Mouse (Mus musculus) embryonic stem cell, embryonic (primary cell): Measurements from ENCODE around the gene Nfia.

ENCODE experiments used
- CTCF ChIA-PET, 4 experiments: fragments of 300-600 bp in 2 of 4; fragments of 350-600 bp in 2 of 4; sonication (Branson Sonifier 250); formaldehyde crosslinking; loops; one replicate each; lab custom pipeline; 2022; ENCODE audit warnings: inconsistent platforms in 2 of 4; lab: Charles Lee
- POLR2A ChIA-PET, 4 experiments: fragments of 300-600 bp in 2 of 4; fragments of 350-600 bp in 2 of 4; sonication (Branson Sonifier 250); formaldehyde crosslinking; loops; one replicate each; lab custom pipeline; 2022; ENCODE audit warnings: antibody characterized with exemption in 4 of 4, inconsistent platforms in 1 of 4; lab: Charles Lee

Gene Nfia

DNA sequence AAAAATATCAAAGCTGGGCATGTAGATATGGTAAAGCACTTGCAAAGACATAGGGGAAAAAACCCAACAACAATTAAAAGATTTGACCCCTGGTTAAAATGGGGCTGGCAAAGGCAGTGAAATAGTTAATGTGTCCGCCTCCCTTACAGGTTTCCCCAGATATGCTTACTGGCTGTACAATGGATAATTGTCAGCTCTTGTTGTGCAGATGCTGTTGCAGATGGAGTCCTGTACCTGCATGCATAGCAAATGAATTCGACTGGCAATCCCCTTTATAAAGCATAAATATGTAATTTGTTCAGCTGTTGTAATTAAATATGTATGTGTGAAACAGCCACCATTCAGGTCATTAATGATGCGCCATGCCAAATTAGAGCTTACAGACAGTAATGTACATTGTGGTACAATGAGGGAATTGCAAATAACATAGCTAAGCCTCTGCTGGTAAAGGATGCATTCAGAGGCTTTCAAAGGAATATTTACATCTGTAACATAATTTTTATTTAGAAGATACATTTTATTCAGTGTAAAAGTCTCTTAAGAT lies 92.9 kb downstream of the Nfia start:
- POLR2A ChIA-PET = no interaction called here
- CTCF ChIA-PET = interaction anchor here in 1 of 4 experiments (0.5 kb wide), 1 partner anchor 749 kb away, joined by 3 read pairs; no protein-coding TSS in a partner anchor

DNA sequence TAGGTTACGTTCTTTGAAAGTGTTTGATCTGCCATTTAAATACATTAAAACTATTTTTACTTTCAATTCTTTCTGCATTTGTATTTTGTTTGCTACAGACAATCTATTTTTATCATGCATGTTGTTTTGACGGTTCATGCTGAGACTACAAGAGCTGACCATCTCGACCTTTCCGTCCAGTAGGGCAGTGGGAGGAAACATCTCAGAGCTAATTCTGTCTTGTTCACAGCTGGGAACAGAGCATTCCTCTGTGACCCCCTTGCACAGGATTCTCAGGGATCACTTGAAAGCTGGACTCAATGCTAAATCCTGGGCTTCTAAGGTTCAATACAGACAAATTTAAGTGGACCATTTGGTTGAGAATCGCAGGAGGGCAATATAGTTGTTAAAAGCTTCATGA lies 93.9 kb downstream of the Nfia start:
- POLR2A ChIA-PET = no interaction called here

DNA sequence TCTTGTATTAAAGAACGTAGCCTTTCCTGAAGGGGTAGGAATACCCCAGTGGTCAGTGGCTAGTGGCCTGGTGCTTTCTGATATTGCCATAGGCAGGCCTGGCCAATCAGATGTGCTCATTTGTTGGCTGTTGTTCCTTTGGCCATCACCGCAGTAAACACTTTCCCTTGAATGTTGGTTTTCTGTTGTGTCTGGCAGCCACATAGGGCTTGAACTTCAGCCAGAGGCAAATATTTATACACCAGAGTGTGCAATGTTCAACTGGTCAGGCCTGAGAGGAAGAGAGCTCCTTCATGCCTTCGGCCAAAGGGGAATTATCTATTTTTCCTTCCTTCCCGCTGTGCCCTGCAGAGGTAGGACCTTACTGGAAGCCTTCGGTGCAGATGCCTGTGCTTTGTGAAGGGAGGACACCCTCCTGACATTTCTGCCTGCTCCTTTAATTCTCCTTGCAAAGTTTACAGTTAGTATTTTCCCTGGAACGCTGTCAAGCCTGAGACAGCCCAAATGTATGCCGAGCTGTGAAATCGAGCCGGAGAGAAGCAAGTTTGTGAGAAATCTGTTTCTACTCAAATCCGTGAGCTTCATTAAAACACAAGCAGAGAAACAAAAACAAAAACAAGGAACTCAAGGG lies 95.9 kb downstream of the Nfia start:
- POLR2A ChIA-PET = interaction anchor here in 1 of 4 experiments (1.9 kb wide), 1 partner anchor 9 kb away, joined by 4 read pairs; no protein-coding TSS in a partner anchor
- CTCF ChIA-PET = no interaction called here

More for the DNA sequence above, 93.9 kb downstream of the Nfia start:
- CTCF ChIA-PET = no interaction called here

DNA sequence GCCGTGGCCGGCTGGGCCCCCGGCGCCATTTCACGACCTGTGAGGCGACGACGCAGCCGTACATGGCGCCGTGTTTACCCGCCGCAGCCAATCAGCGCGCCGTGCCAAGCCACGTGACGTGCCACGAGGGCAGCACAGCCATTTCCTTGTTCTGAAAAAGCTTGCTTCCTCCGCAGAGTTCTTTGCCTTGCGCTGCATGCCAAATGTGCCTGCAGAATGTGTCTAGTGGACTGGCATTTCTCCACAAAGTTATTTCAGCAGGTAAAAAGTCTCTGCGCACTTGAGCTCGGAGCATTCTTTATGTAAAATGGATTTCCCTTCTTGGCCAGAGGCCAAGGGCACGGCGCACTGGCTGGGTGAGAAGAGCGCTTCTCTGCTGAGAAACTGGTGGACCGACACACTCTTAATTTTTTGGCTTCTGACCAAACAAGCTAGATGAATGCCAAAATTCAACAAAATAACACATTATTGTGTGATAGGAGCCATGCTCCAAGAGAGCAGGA lies 96.5 kb downstream of the Nfia start:
- ChIA-PET CTCF (no interaction called here), POLR2A (interaction anchor here in 1 of 4 experiments (0.6 to 1.9 kb wide), 3 partner anchors 8 to 97 kb away, joined by 3 to 4 read pairs (median 3); partner anchors contain the start of gene Nfia)

DNA sequence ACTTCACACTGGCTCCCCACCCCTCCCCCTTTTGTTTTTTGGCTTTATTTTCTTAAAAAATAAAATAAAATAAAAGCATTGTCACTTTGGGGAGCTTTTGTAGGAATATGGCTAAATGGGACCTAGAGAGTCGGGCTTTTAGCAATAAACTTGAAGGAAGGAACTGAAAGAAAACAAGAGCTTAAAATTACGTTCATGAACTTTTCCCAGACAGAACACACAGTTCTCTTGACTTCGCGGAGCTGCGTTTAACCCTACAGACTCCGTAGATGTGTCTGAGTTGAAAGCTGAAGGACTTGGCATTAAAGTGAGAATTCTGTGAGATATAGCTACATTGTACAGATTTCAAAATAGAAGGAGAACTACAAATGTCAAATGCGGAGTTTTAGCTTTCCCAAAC lies 96.9 kb downstream of the Nfia start:
- ChIA-PET CTCF (no interaction called here), POLR2A (interaction anchor here in 1 of 4 experiments (0.6 to 1.9 kb wide), 3 partner anchors 8 to 97 kb away, joined by 3 to 4 read pairs (median 3); partner anchors contain the start of gene Nfia)

DNA sequence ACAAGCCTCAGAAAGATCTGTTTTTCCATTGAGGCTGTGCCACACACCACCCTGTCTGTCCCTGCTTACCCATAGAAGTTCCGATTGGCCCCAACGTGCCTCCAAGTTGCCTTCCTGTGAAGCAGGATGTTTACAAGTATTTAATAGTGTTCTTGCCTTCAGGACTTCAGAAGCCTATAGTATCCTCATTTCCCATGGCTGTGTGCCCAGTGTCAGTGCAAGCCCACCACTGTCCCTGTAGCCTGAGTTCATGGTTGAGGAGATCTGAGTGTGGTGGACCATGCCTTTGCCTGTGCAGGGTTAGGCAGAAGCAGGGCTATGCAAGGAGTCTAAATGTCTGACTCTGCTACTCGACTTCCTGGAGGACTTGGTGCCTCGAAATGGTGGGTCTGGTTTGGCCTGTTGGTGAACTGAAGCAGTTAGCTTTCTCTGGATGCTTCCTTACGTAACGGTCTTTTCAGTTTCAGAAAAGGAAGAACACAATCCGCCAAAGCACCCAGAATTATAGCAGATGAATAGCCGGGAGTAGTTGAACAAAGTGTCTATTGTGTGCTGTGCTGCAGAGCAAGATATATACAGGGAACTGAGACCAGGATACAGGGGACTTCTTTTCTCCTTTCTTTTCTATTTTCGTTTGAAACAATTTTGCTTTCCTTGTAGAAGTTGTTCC lies 99.4 kb downstream of the Nfia start:
- POLR2A ChIA-PET = no interaction called here
- CTCF ChIA-PET = no interaction called here

DNA sequence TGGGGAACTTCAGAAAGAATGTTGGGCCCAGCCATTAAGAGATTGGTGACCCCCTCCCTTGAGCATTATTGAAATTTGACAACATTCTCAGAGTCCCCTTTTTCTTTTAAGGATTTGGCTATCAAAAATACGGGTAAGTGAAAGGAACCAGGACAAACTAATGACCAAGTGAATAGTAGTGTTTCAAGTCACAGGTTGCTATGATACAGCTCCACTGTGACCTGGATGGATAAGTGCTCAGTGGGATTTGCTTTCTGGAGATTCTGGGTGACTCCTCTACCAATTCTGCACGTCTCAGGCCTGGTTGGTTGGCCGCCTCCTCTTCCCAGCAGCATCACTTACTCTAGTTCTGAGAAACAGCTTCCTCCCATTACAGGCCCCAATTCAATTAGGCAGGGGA lies 102.4 kb downstream of the Nfia start:
- POLR2A ChIA-PET = no interaction called here

DNA sequence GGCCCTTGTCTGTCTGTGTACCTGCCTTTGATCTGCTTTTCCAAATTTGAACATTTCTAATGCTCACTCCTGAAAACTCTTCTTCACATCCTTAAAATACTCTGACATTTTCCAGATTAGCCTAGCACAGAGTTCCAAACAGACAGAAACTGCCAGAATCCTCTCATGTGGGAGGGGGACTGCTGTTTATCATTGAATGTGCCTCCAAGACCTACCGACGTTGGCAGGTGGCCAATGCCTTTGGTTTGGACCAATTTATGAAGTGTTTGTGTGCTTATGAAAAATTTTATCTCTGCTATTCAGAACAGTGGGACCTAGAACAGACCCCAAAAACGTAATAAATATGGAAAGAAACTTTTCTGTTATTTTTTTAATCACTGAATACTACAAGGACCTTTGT lies 103.4 kb downstream of the Nfia start:
- POLR2A ChIA-PET = no interaction called here
- CTCF ChIA-PET = no interaction called here

More for the DNA sequence above, 102.4 kb downstream of the Nfia start:
- CTCF ChIA-PET = no interaction called here

DNA sequence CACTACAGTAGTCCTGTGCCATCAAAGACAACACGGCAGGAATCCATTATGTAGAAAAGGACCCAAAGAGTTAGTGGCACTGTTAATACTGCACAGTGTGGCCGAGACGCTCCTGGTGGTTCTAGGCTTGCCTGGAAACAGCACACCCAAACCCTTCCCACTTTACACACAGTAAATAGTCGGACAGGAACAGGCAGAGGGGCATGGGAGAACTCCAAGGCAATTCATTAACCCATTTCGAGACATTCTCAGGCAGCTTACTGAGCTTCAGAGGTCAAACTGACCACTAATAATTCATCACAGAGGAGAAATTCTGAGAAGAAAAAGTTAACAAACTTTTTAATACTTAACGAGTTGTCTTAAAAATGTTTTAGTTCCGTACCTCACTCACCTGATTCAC lies 107.2 kb downstream of the Nfia start:
- CTCF ChIA-PET = no interaction called here
- POLR2A ChIA-PET = no interaction called here

DNA sequence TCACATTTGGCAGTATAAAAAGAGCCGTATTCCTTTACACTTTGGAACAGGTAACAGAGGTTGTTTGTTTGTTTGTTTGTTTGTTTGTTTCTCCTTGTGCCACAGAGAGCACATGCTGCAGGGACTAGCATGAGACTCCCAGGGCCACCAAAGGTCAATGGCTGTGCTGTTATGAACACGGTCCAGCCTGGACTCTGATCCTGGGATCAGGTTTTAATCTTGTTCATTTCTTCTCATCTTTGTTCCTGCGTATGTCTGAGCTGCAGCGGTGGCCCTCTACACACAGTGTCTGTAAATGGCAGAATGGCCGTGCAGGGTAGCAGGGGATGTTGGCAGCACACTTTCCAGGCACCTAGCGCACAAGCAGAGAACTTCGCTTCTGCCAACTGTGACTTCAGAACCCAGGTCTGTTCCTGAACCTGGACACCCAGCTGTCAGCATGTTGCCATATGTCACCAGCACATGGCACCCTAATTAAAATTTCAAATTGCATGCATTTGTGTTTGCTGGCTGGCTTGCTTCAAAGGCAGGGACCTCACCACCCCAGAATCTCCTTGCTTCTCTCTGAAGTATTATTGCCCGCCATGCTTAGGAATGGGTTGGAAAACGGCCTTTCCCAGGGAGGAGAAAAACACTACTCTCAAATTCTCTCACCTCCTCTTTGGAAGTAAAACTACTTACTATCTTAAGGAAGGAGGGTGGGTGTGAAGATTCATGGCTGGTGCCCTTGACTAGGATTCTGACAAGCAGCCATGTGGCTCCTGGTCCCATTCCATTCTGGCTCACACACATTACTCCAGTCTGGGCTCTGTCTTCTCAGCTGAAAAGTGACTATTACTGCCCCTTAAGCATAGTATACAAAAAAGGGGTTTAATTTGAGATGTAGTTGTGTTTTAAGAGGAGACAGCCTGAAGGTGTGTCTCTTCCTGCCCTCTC lies 107.9 kb downstream of the Nfia start:
- POLR2A ChIA-PET = no interaction called here
- CTCF ChIA-PET = no interaction called here

DNA sequence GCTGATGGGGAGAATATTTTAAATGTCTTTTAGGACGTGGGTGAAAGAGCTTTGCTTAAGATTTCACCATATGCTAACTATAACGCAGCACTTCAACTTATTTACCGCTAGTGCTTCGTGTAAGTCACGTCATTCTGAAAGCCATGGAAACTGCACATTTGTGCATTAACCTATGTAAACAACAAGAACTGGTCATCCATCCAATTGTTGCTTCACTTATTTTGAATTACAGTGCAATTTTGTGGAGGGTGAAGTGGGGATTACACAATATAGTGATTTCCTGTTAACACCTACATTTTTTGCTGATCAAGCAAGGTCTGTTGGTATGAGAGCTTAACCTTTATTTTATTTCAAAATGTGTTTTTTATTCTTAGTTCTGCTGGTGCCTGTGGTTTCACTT lies 113.0 kb downstream of the Nfia start:
- ChIA-PET POLR2A (no interaction called here), CTCF (no interaction called here)

DNA sequence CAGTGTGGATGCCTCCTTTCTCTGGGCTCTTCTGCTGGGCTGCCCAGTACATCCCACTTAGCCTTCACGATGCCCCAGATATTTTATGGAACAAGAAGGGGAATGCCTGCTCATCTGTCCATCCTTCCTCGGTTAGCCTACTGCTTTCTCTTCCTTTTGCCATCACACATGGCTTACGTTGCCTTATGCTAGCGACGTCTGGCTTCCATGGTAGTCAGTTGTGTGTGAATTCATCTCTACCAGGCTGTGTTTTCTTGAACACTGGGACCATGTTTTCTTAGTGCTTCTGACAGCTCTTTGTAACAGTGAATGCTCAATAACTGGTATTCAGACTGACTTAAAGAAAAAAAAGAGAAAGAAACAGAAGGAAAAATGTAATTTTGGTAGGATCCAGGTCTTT lies 113.7 kb downstream of the Nfia start:
- POLR2A ChIA-PET = no interaction called here
- CTCF ChIA-PET = no interaction called here

DNA sequence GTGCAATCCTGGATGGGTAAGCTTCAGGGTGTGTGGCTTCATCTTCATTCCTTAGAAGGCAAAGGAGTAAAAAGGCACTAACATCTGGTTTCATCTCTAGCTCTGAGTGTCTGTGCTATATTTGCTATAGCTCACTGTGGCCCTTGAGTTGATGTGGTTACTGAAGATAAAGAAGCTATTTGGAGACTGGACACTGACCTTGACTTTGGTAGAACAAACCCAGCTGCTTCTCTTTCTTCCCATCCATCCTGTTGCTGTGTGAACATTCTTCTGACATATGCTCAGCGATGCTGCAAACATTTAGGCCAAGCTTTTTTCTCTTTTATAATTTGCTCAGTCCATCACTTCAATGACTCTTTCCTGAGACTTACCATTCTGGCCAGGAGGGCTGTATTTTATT lies 114.7 kb downstream of the Nfia start:
- CTCF ChIA-PET = no interaction called here
- POLR2A ChIA-PET = no interaction called here

DNA sequence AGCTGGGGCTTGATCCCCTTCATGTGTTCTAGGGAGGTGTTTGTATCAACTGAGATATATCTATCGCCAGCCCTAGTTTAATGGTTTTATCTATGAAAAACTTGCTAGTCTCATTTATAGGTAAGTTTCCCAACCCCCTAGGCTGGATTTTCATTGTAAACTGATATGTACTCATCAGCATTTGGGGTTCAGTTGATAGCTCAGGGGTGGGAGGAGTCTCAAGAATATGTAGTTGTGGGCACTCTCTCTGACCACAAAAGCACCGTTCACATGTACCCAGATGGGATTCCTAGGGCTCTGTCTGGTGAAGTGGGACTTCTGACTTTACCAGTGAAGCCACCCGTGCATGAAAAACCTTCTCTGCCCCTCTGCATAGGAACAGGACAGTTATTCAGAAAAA lies 118.5 kb downstream of the Nfia start:
- CTCF ChIA-PET = no interaction called here
- POLR2A ChIA-PET = no interaction called here

DNA sequence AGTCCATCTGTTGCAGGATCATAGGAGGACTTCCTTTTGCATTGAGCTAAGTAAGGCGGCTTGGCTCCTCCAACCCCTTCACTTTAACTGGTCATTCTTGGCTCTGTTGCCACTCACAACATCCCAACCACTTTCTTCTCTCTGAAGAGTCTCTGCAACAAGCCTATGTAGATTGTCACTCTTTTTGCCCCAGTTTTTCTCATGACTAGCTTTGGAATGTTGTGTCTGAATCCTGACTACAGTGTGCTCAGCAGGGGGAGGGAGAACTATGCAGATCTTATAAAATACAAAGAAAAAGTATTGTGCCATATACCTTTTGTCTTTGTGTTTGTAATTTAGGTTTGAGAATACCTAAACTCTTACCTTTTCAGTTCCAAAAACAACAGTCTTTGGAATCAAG lies 119.1 kb downstream of the Nfia start:
- CTCF ChIA-PET = interaction anchor here in 1 of 4 experiments (0.6 kb wide), 1 partner anchor 865 kb away, joined by 3 read pairs; no protein-coding TSS in a partner anchor
- POLR2A ChIA-PET = no interaction called here

DNA sequence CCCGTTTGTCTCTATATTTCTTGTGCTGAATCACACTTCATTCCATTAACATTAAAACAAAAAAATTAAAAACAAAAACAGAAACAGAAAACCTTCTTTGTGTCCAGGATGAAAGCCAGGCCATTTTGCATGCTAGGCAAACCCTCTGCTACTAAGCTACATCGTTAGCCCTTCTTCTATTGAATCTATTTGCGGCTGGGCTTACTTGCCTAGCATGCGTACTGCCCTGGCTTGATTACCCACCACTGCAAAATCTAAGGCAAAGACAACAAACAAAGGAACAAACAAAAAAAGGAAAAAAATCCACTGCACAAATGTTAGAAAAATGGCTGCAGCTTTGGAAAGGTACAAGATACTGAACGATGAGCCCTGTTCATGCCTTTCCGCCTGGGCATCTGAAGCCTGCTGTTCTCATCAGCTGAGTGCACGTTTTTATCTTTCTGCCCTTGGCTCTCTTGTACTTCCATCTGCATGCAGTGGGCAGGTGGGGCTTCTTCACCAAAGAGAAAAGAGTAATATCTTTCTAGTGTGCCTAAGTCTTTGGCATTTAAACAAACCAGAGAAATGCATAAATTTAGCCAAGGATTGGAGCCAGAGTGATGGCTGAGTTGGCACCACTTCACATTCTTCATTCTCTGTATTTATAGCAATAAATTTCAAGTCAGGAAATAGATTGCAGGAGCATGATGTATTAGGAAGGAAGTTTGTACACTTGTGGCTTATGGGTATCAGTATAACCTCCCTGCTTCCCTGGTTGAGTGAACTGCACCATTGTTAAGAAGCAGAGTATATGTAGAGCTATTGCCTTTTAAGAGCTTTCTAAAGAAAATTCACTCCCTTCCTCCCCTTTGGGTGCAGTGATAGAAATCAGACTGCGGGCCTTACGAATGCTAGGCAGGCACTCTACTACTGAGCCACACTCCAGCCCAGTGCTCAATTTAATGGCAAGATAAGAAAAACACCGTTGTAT lies 121.7 kb downstream of the Nfia start:
- CTCF ChIA-PET = no interaction called here

DNA sequence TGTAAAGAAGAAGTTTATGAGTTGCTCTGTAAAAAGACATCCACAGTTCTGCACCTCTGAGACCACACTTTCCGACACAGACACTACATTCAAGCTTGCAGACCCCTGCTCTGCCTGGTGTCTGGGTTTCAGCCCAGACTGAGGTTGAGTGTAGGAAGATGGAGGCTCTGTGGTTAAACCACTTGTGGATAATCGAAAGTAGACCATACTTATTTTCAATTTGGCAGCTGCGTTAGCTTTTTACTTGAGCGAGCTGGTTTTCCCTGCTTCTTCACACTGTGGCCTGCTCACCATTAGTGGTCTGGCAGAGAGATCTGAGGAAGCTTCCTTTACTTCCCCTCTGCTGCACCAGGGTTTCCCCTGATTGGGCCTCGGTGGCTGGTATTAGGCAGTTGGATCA lies 123.4 kb downstream of the Nfia start:
- POLR2A ChIA-PET = no interaction called here
- CTCF ChIA-PET = no interaction called here

More for the DNA sequence above, 121.7 kb downstream of the Nfia start:
- POLR2A ChIA-PET = no interaction called here

DNA sequence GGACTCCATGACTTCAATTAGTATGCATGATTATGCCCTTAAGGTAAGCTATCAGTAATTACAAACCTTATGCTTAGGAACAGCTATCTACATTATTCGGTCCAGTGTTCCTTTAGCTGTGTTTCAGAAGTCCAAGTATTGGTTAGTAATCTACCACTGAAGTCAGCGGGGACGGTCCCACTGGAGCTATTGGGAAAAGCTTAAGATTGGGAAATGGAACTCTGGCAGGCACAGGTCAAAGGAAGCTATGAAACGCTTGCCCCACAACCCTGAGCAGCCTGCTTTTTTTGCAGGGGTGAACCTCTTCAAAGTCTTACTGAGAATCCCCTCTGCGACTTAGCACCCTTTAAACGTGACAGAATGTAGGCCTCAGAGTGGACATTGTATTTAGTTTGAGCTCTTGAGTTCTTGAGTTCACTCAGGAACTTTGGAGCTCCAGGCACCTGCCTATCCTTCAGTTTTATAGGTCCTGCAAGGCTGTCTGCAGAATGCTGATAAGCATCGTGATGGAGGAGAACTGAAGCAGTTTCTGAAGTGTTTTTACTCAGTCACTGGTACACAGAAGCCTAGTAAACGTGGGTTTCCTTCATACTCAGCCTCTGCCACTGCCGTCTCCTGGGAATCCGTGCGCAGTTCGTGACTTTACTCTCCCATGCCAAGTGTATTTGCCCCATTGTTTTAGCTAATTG lies 127.9 kb downstream of the Nfia start:
- POLR2A ChIA-PET = no interaction called here
- CTCF ChIA-PET = no interaction called here
